Mouse (Mus musculus) naive thymus-derived CD4-positive, alpha-beta T cell, adult 2 months (primary cell): ENCODE results near the gene Plxdc1.

Experiments used
- DNase-seq: peaks from one replicate; pipeline ENCODE4 v3.0.0-alpha.2; 2011; ENCODE audit warnings: low read depth

The Plxdc1 gene

DNA sequence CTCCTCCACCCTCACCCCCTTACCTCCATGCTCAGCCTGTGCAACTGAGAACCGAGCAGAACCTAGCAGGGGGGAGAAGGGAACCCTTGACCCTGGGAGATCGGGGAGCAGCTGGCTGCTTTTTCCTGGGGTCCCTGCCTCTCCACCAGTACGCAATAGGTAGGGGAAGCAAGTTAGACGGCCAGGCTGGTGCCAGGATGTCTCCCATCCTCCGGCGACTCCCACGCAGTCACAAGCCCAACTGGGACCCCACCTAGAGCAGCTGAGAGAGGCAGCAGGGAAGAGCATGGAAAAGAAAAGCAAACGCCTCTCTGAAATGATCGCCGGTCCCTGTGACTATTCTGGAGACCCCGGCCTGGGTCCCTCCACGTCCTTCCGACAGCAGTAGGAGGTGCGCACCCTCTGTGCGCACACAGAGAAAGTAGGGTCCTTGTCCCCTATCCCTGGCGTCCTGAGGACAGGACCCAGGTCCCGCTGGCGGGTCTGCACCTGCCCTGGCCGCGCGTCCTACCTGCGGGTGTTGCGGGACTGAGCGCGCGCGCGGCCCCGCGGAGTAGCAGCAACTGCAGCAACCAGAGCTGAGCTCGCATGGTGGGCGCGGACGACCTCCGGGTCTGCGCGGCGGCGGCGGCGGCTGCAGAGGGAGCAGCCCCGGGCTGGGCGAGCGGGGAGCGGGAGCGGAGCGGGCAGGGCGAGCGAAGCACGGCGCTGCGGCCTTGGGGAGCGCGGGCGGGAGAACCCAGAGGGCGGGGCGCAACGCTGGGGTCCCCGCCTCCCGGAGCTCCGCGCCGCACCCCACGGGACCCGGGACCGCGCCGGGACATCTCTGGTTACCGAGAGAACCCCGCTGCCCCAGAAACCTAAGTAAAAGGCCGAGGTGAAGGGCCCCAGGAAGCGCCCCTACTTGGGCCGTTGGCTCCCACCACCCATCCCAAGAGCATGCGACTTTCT lies at the start of gene Plxdc1:
Gene Plxdc1 (minus strand): TSS at position 718 of the 951 bp plus-strand sequence.
- peak; percentile 58 for DNase-seq

GRCm38 (mm10) chr11:98035977-98036377 lies 49.7 kb upstream of the Plxdc1 start:
- no peak for DNase-seq

DNA sequence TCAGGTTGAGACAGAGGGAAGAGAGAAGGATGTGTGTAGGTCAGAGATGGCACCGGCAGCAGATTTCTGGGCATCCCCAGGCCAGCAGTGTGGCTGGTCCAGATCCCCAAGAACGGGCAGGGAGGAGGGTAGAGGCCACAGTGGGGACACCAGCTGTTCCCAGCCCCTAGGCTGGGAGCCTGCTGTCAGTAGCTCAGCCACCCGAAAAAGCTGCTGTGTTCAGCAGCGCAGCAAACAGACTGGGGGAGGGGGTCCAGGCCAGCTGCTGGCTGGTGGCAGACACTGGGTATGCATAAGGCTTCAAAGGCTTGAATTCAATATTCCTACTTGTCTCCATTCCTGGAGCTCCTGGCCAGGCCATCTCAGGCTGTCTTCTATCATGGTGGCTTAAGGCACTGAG lies 48.6 kb upstream of the Plxdc1 start:
- DNase-seq, result no peak

DNA sequence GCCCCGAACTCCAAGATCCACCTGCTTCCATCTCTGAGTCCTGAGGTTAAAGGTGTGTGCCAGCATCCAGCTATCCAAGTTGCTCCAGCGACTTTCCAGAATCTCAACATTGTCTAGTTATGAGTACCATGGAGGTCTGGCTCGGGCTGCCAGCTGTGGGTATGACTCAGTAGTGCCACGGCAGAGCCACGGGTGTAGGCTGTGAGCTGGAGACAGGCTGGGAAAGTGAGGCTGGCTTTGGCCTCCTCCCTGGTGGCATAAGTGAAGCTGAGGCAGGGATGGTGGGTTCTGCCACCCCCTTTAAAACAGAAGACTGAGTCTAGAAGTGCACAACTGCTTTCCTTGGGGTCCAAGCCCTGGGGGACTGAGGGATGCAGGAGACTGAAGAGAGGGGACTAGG lies 47.8 kb upstream of the Plxdc1 start:
- no peak for DNase-seq

DNA sequence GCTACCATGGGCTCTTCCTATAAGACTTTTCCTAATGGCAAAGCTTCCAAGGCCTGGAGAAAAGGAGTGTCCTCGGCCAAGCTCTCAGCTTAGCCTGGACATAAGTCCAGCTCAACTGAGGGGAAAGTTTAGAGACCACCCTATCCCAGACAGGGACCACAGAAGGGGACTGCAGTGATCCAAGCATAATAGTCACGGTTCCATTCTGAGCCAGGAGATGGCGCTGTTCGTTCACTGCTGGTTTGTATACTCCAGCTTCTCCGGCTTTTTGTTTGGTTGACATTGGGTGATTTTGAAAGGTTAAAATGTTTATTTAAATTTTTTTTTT lies 45.2 kb upstream of the Plxdc1 start:
- peak; percentile 87 for DNase-seq

- DNase-seq, result peak; percentile 51
These were observed 44.6 kb upstream of the Plxdc1 start for GRCm38 (mm10) chr11:98030701-98031442.

DNA sequence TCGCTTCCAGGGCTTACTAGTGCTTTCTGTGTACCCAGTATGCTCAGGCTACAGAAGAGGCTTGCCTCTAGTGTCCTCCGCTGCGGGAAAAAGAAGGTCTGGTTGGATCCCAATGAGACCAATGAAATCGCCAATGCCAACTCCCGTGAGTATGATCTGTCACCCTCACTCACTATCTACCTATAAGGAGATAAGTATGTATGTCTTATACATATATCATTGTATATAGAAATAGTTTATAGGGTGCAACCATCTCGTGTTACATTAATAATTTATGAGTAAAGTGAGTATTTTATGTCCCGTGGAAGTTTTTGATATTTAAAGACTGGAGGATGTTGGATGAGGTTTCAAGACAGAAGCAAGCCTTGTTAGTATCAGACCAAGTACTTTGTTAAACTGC lies 41.5 kb upstream of the Plxdc1 start:
- DNase-seq, result no peak

DNA sequence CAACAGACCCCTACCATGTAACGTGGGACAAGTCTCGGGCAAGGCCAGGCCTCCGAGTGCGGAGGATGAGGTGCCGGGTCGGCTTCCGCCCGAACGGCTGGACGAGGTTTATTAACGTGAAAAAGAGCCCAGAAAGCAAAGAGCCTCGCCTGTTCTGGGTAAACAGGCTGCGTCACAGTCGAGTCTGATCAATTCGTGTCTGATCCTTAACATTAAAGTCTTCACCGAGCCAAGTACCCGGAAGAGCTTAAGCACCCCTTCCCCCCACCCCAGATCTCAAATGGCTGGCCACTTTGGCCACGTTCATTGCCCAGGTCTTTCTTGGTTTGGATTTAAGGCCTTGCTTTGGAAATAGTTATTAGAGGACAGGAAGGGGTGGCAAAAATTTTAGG lies 41.0 kb upstream of the Plxdc1 start:
- no peak for DNase-seq

- DNase-seq, result peak; percentile 96
These were observed 40.5 kb upstream of the Plxdc1 start, which contains the start of gene Rpl19 for GRCm38 (mm10) chr11:98026570-98027296. Rpl19 (plus strand) TSS chr11:98026710.

- DNase-seq, result no peak
These were observed 40.0 kb upstream of the Plxdc1 start for GRCm38 (mm10) chr11:98026248-98026569.

DNA sequence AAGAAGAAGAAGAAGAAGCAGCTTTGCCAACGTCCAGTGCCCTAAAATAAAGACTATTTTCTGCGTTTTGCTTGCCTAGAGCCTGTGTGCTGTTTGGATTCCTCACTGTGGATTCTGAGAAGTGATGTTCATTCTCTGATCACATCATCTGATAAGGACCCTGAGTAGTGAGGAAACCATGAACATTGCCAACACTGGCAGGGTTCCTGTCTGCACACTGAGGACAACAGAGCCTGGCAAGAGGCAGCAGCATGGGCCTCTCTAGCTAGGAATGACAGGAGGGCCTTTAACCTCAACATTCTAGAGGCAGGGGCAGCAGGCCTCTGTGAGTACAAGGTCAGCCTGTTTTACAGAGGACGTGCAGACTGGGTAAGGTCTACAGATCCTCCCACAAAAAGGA lies 38.3 kb upstream of the Plxdc1 start:
- no peak for DNase-seq

DNA sequence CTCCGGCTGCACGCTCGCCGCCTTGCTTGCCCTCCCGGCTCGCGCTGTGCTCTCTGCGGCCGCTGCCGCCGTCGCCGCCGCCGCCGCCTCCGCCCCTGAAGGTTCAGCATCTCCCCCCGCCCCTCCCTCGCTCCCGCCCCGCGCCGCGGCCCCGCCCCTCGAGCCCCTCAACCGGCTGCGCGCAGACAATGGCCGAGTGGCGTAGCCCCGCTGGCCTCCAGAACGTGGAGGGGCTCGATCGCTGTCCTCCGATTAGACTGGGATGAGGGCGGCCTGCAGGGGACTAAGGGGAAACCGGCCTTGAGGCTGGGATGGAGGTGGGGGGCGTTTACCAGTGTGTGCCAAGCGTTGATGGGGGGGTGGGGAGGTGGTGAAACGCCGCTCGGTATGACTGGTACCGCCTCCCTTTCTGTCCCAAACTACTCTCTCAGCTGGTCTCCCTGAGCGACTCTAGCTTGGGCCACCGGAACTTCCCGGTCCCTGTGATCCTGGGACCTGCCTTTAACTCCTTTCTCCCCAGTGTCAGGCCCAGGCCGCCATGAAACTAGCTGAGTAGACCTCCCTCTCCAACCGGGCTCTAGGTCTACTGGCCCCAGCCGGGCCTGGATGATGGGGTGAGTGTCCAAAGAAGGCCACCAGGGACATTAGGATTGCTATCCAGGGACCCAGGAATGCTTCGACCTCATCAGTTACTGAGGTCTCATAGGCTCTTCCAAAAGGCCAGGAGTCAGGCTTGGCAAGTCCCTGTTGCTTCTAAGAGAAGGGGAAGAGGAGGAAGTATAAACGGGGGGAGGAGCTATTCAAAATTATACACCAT lies 36.5 kb upstream of the Plxdc1 start, which contains the start of gene Cacnb1:
Gene Cacnb1 (minus strand): TSS at position 480 of the 817 bp plus-strand sequence.
- peak; percentile 70 for DNase-seq

GRCm38 (mm10) chr11:98022253-98022554 lies 36.0 kb upstream of the Plxdc1 start:
- DNase-seq, result no peak

- peak; percentile 43 for DNase-seq
These were observed 35.5 kb upstream of the Plxdc1 start for GRCm38 (mm10) chr11:98021565-98022252.

DNA sequence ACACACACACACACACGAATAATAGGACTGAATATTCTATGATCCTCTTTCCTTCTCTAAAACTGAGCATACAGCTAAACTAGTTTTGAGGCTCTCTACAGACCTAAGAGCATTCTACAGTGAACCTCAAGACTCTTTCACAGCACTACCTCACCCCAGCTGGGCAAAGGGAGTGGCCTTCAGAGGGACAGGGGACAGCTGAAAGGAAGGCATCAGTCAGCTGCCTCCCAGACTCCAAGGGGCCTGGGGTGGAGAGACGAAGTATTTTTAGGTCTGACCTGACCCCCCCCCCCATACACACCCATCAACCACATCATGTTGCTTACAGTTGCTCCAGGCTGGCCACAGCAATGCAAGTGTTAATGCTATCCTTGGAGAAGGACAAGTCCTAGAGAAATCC lies 34.9 kb upstream of the Plxdc1 start:
- no peak for DNase-seq

DNA sequence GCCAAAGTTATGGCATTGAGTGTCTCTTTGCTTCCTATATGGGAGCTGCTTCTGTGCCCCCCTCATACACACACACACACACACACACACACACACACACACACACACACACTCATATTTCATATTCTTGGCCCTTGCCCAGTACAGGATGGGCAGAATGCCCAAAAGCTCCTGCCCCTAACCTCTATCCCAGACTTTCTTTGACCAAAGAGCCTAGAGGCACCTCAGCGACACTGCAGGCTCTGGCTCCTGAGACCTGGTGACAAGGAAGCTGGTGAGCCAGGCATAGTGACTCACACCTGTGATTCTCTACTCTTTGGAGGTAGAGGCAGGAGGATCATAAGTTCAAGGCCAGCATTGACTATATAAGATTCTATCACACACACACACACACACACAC lies 34.5 kb upstream of the Plxdc1 start:
- DNase-seq, result peak; percentile 47

- DNase-seq, result peak; percentile 64
These were observed 33.8 kb upstream of the Plxdc1 start for GRCm38 (mm10) chr11:98019883-98020610.

DNA sequence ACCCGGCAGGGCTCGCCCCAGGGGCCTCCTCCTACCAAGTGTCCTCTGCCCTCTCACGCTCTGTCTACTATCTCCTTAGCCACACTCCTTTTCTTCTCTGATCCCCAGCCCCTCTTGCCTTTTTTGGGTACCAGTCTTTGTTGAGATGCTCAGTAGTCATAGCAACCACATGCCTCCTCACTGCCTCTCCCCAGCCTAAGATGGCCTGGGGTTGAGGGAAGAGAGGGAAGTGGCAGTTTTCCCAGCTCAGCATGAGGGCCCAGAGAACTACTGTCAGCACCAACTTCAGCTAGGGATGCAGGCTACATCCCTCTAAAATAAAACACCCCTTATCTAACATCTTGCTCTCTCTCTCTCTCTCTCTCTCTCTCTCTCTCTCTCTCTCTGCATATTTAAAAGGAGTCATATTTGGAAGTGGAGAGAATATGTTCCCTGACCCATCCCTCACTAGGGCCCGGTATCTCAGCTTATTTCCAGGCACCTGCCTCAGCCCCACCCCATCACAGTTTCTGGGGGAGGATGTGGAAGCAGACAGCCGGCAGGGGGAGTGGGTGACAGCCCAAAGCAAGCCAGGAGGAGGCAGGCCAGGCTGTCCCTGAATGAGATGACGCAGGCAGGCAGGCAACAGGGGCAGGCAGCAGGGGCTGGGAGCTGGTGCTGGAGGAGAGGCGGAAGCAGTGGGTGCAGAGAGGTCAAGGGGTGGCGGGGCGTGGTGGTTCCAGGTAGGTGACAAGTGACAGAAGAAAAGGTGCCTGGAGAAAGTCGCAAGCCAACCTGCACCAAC lies 32.8 kb upstream of the Plxdc1 start:
- DNase-seq, result peak; percentile 76

DNA sequence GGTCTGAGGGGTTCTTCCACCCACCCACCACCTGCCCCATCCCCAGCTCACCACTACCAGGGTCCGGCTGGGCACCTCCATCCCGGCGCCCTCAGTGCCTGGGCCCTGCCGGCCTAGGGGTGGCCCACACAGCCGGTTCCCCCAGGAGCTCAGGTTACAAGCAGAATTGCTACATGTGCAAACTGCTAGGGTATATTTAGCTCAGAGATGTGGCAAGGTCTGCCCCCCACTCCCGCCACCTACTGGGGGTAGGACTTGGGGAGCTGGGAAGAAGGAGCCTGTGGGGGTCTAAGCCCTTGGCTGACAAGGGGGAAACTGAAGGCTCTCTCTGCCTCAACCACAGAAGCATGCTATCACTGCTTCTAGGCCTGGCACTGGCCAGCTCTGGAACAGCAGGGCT lies 32.0 kb upstream of the Plxdc1 start:
- no peak for DNase-seq

DNA sequence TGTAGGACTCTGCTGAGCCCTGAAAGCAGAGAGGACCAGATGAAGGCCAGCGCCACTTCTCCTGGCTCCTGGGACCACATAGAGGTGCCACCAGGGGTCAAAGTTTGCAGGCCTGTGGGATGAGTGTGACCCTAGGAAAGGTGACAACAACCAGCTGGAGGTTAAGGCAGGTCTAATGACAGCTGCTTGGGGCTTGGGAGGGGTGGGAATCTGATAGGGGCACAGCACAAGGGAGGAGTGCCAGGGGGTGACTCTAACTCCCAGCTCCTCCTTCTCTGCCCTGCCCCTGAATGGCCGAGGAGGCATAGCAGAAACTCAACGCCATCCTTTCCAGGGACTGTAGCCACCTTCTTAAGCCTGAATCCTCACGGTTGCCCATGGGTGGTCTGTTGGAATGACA lies 30.6 kb upstream of the Plxdc1 start:
- DNase-seq, result no peak
